Mouse (Mus musculus): Measurements from ENCODE around the gene Eml4. TPM values are rescaled to one million over a fixed set of nuclear protein-coding genes. Genes with fewer than 3 reads are reported as not detected.

The Eml4 gene
- polyA plus RNA-seq, 1 experiment from 2014 or later = 13.5 TPM

GRCm38 (mm10) chr17:83374123-83374522, 23.4 kb downstream of the Eml4 start:
- no peaks in the 10 kb centered on the region for H3K27me3 ChIP-seq (replicated peaks)
- H3K4me3 ChIP-seq = no peak overlapping the region
- no peak overlapping the region for H3K9ac ChIP-seq
- H3K4me1 ChIP-seq = 0 out of 2 replicates have a peak, but pooled peaks cover 4% of the 10 kb centered on the region
- ATAC-seq = no peak
- no peaks in the 10 kb centered on the region for H3K36me3 ChIP-seq
- H3K4me2 ChIP-seq = no peak overlapping the region
- no peak overlapping the region for H3K27ac ChIP-seq
- H3K9me3 ChIP-seq (replicated peaks) = no peaks in the 10 kb centered on the region

GRCm38 (mm10) chr17:83375848-83376247, 25.1 kb downstream of the Eml4 start:
- 44% methylated on average over 3 of the region's 3 CpGs for WGBS (ENCODE audit: insufficient replicate concordance)
- ATAC-seq = no peak
- Histone ChIP-seq H3K9me3 (replicated peaks) (no peaks in the 10 kb centered on the region), H3K36me3 (no peaks in the 10 kb centered on the region), H3K9ac (no peak overlapping the region), H3K4me3 (no peak overlapping the region), H3K27ac (no peak overlapping the region), H3K4me1 (0 out of 2 replicates have a peak, but pooled peaks cover 4% of the 10 kb centered on the region), H3K4me2 (no peak overlapping the region), H3K27me3 (replicated peaks) (no peaks in the 10 kb centered on the region)

- Histone ChIP-seq H3K27ac (no peak overlapping the region), H3K9me3 (replicated peaks) (no peaks in the 10 kb centered on the region), H3K4me1 (0 out of 2 replicates have a peak, but pooled peaks cover 4% of the 10 kb centered on the region), H3K4me3 (no peak overlapping the region), H3K4me2 (no peak overlapping the region), H3K36me3 (no peaks in the 10 kb centered on the region), H3K27me3 (replicated peaks) (no peaks in the 10 kb centered on the region), H3K9ac (no peak overlapping the region)
- ATAC-seq = no peak
- WGBS (ENCODE audit: insufficient replicate concordance) = 67% methylated on average over 4 of the region's 4 CpGs
Observed at GRCm38 (mm10) chr17:83376801-83377200, 26.1 kb downstream of the Eml4 start.

- 74% methylated on average over 10 of the region's 10 CpGs for WGBS (ENCODE audit: insufficient replicate concordance)
- H3K27me3 ChIP-seq (replicated peaks) = no peaks in the 10 kb centered on the region
- no peak for ATAC-seq
- no peaks in the 10 kb centered on the region for H3K36me3 ChIP-seq
- no peak overlapping the region for H3K9ac ChIP-seq
- no peak overlapping the region for H3K4me2 ChIP-seq
- H3K4me1 ChIP-seq = 0 out of 2 replicates have a peak, but pooled peaks cover 4% of the 10 kb centered on the region
- no peak overlapping the region for H3K27ac ChIP-seq
- no peaks in the 10 kb centered on the region for H3K9me3 ChIP-seq (replicated peaks)
- no peak overlapping the region for H3K4me3 ChIP-seq
Observed at GRCm38 (mm10) chr17:83377755-83378443, 27.2 kb downstream of the Eml4 start.

GRCm38 (mm10) chr17:83378444-83378762, 27.7 kb downstream of the Eml4 start:
- no peak overlapping the region for H3K4me2 ChIP-seq
- H3K4me1 ChIP-seq = 0 out of 2 replicates have a peak, but pooled peaks cover 4% of the 10 kb centered on the region
- no peak overlapping the region for H3K9ac ChIP-seq
- H3K36me3 ChIP-seq = no peaks in the 10 kb centered on the region
- no peak for ATAC-seq
- H3K9me3 ChIP-seq (replicated peaks) = no peaks in the 10 kb centered on the region
- no peaks in the 10 kb centered on the region for H3K27me3 ChIP-seq (replicated peaks)
- 73% methylated on average over 4 of the region's 4 CpGs for WGBS (ENCODE audit: insufficient replicate concordance)
- H3K27ac ChIP-seq = no peak overlapping the region
- no peak overlapping the region for H3K4me3 ChIP-seq

GRCm38 (mm10) chr17:83379366-83379765, 28.6 kb downstream of the Eml4 start:
- Histone ChIP-seq H3K27me3 (replicated peaks) (no peaks in the 10 kb centered on the region), H3K36me3 (no peaks in the 10 kb centered on the region), H3K4me2 (no peak overlapping the region), H3K27ac (no peak overlapping the region), H3K9ac (no peak overlapping the region), H3K4me3 (no peak overlapping the region), H3K9me3 (replicated peaks) (no peaks in the 10 kb centered on the region), H3K4me1 (0 out of 2 replicates have a peak, but pooled peaks cover 4% of the 10 kb centered on the region)
- WGBS (ENCODE audit: insufficient replicate concordance) = 80% methylated on average over 2 of the region's 2 CpGs
- no peak for ATAC-seq

GRCm38 (mm10) chr17:83379791-83380190, 29.1 kb downstream of the Eml4 start:
- WGBS (ENCODE audit: insufficient replicate concordance) = 62% methylated on average over 3 of the region's 3 CpGs

GRCm38 (mm10) chr17:83382752-83383151, 32.0 kb downstream of the Eml4 start:
- H3K4me3 ChIP-seq = no peak overlapping the region
- H3K9me3 ChIP-seq (replicated peaks) = no peaks in the 10 kb centered on the region
- H3K9ac ChIP-seq = no peak overlapping the region
- H3K4me1 ChIP-seq = 0 out of 2 replicates have a peak, but pooled peaks cover 1% of the 10 kb centered on the region
- no peak overlapping the region for H3K27ac ChIP-seq
- no peaks in the 10 kb centered on the region for H3K36me3 ChIP-seq
- no peak overlapping the region for H3K4me2 ChIP-seq
- WGBS (ENCODE audit: insufficient replicate concordance) = 71% methylated on average over 5 of the region's 5 CpGs
- ATAC-seq = no peak
- no peaks in the 10 kb centered on the region for H3K27me3 ChIP-seq (replicated peaks)

More at GRCm38 (mm10) chr17:83379791-83380190, 29.1 kb downstream of the Eml4 start:
- ATAC-seq = no peak
- no peak overlapping the region for H3K4me2 ChIP-seq
- H3K4me1 ChIP-seq = 0 out of 2 replicates have a peak, but pooled peaks cover 4% of the 10 kb centered on the region
- H3K27me3 ChIP-seq (replicated peaks) = no peaks in the 10 kb centered on the region
- H3K36me3 ChIP-seq = no peaks in the 10 kb centered on the region
- no peak overlapping the region for H3K9ac ChIP-seq
- H3K9me3 ChIP-seq (replicated peaks) = no peaks in the 10 kb centered on the region
- H3K27ac ChIP-seq = no peak overlapping the region
- no peak overlapping the region for H3K4me3 ChIP-seq

- Histone ChIP-seq H3K9ac (no peak overlapping the region), H3K36me3 (no peaks in the 10 kb centered on the region), H3K27ac (no peak overlapping the region), H3K4me3 (no peak overlapping the region), H3K4me1 (no peaks in the 10 kb centered on the region), H3K4me2 (no peak overlapping the region), H3K9me3 (replicated peaks) (no peaks in the 10 kb centered on the region), H3K27me3 (replicated peaks) (no peaks in the 10 kb centered on the region)
- 79% methylated on average over 2 of the region's 2 CpGs for WGBS (ENCODE audit: insufficient replicate concordance)
- ATAC-seq = no peak
Observed at GRCm38 (mm10) chr17:83384981-83385380, 34.2 kb downstream of the Eml4 start.

GRCm38 (mm10) chr17:83387161-83387560, 36.4 kb downstream of the Eml4 start:
- no peaks in the 10 kb centered on the region for H3K9me3 ChIP-seq (replicated peaks)
- no peak overlapping the region for H3K4me2 ChIP-seq
- no peak overlapping the region for H3K27ac ChIP-seq
- H3K36me3 ChIP-seq = no peaks in the 10 kb centered on the region
- no peak for ATAC-seq
- H3K4me1 ChIP-seq = no peaks in the 10 kb centered on the region
- WGBS (ENCODE audit: insufficient replicate concordance) = 63% methylated on average over 3 of the region's 3 CpGs
- no peaks in the 10 kb centered on the region for H3K27me3 ChIP-seq (replicated peaks)
- no peak overlapping the region for H3K9ac ChIP-seq
- no peak overlapping the region for H3K4me3 ChIP-seq

- H3K27me3 ChIP-seq (replicated peaks) = no peaks in the 10 kb centered on the region
- 50% methylated on average over 3 of the region's 3 CpGs for WGBS (ENCODE audit: insufficient replicate concordance)
- H3K4me1 ChIP-seq = peaks cover 30% of the 10 kb centered on the region
- H3K4me3 ChIP-seq = no peak overlapping the region
- no peaks in the 10 kb centered on the region for H3K36me3 ChIP-seq
- no peak overlapping the region for H3K9ac ChIP-seq
- no peaks in the 10 kb centered on the region for H3K9me3 ChIP-seq (replicated peaks)
- no peak overlapping the region for H3K27ac ChIP-seq
- no peak overlapping the region for H3K4me2 ChIP-seq
- no peak for ATAC-seq
Observed at GRCm38 (mm10) chr17:83394013-83394412, 43.3 kb downstream of the Eml4 start.

- Histone ChIP-seq H3K4me3 (no peak overlapping the region), H3K27ac (peak overlapping the region; percentile 37; the same call in 1 of the 2 replicates), H3K9me3 (replicated peaks) (no peaks in the 10 kb centered on the region), H3K4me2 (0 out of 2 replicates have a peak overlapping the region, but pooled peaks have one; percentile 8), H3K4me1 (peaks cover 44% of the 10 kb centered on the region), H3K9ac (no peak overlapping the region), H3K27me3 (replicated peaks) (no peaks in the 10 kb centered on the region), H3K36me3 (no peaks in the 10 kb centered on the region)
- WGBS (ENCODE audit: insufficient replicate concordance) = 22% methylated on average over 6 of the region's 6 CpGs
- peak; percentile 18; the same call in 1 of the 2 replicates for ATAC-seq
Observed at GRCm38 (mm10) chr17:83397571-83398100, 46.9 kb downstream of the Eml4 start.
